Mouse (Mus musculus) liver, adult 2 months (tissue): ENCODE results near the gene Trim30a. TPM values are rescaled to one million over a fixed set of nuclear protein-coding genes. Genes with fewer than 3 reads are reported as not detected.

Experiments
- DNase-seq: peaks from one replicate; pipeline ENCODE4 v3.0.0-alpha.2; 2011; ENCODE audit warnings: low read depth, low spot score; ENCODE audit errors: extremely low read depth
- H3K27ac ChIP-seq: fragments of 200-500 bp; replicated peaks from 2 replicates; pipeline ENCODE4 v1.5.1; 2012; ENCODE audit warnings: low read depth, mild to moderate bottlenecking, control low read depth, inconsistent platforms, low read length; ENCODE audit not compliant: insufficient read depth
- H3K27me3 ChIP-seq: fragments of 200-500 bp; 2 replicates; pipeline ENCODE4 v1.6.1; 2012; ENCODE audit warnings: mild to moderate bottlenecking, moderate library complexity, low read length, inconsistent platforms; ENCODE audit not compliant: control insufficient read depth, insufficient read depth
- H3K36me3 ChIP-seq: fragments of 200-500 bp; 2 replicates; pipeline ENCODE4 v1.6.1; 2012; ENCODE audit warnings: low read length, inconsistent platforms; ENCODE audit not compliant: control insufficient read depth, insufficient read depth
- H3K4me1 ChIP-seq: fragments of 200-500 bp; 2 replicates; pipeline ENCODE4 v1.6.1; 2011; ENCODE audit warnings: low read length; ENCODE audit not compliant: control insufficient read depth, insufficient read depth
- H3K4me3 ChIP-seq: fragments of 200-500 bp; 2 replicates; pipeline ENCODE4 v1.5.1; 2011; ENCODE audit warnings: low read depth, mild to moderate bottlenecking, control low read depth, low read length, moderate library complexity; ENCODE audit not compliant: insufficient read depth
- H3K79me2 ChIP-seq: fragments of 200-500 bp; 2 replicates; pipeline ENCODE4 v1.6.1; 2012; ENCODE audit warnings: inconsistent platforms, mild to moderate bottlenecking, low read length, moderate library complexity; ENCODE audit not compliant: control insufficient read depth, insufficient read depth
- H3K9ac ChIP-seq: fragments of 200-500 bp; 2 replicates; pipeline ENCODE4 v1.6.1; 2012; ENCODE audit warnings: low read depth, mild to moderate bottlenecking, control low read depth, inconsistent platforms, low read length
- CTCF ChIP-seq: fragments of 200-500 bp; IDR thresholded peaks from 2 replicates; pipeline ENCODE4 v1.5.1; 2011; ENCODE audit warnings: low read depth, low read length, control low read depth
- POLR2A ChIP-seq: fragments of 200-500 bp; IDR thresholded peaks from 2 replicates; pipeline ENCODE4 v1.6.1; 2011; ENCODE audit warnings: low read length, control low read depth; ENCODE audit not compliant: insufficient read depth; ENCODE audit errors: extremely low read depth
- WGBS: fragments of 180-500 bp; shearing (Covaris S2); methylation state at CpG from one replicate; pipeline ENCODE4 v1.1.7; 2018; 5-methylcytosine and 5-hydroxymethylcytosine counted together
- polyA plus RNA-seq: library from polyadenylated mRNA; depleted of rRNA; stranded (reverse); fragments of >200 nt; gene quantifications from 2 replicates; pipeline ENCODE4 v1.2.3, GENCODE M21; 2012; rRNA removed
- total RNA-seq: library from RNA; depleted of rRNA; stranded (reverse); fragments of >200 nt; gene quantifications from 2 replicates; pipeline ENCODE4 v1.2.3, GENCODE M21; 2014; rRNA removed

The Trim30a gene
- total and polyA plus RNA-seq, 2 experiments, result 1.5 to 9.4 TPM

- WGBS, result 87% methylated on average over 1 of the region's 1 CpGs
- no peak within 1 kb of the TSS for H3K4me3 ChIP-seq
- peak within 1 kb of the TSS; percentile 65; the same call in 1 of the 2 replicates for H3K27ac ChIP-seq
Measured at GRCm38 (mm10) chr7:104369736-104370414, 95.1 kb downstream of the Trim30a start, which contains the start of gene Trim30b. Trim30b (minus strand) TSS chr7:104369884.

GRCm38 (mm10) chr7:104366339-104366738 lies 98.7 kb downstream of the Trim30a start:
- no peaks in the 10 kb centered on the region for H3K36me3 ChIP-seq

More at GRCm38 (mm10) chr7:104369736-104370414, 95.1 kb downstream of the Trim30a start, which contains the start of gene Trim30b:
- no peak within 1 kb of the TSS for H3K9ac ChIP-seq
- no peaks in the 10 kb centered on the region for H3K36me3 ChIP-seq
- peak; percentile 28 for DNase-seq
- H3K27me3 ChIP-seq, result no peaks in the 10 kb centered on the region
- H3K79me2 ChIP-seq, result no peaks in the 10 kb centered on the region
- H3K4me1 ChIP-seq, result no peaks in the 10 kb centered on the region
- no peak for TF ChIP-seq POLR2A
- no peak for TF ChIP-seq CTCF

More at GRCm38 (mm10) chr7:104366339-104366738, 98.7 kb downstream of the Trim30a start:
- Histone ChIP-seq H3K27ac (no peak overlapping the region), H3K27me3 (no peaks in the 10 kb centered on the region), H3K9ac (no peak overlapping the region), H3K4me1 (no peaks in the 10 kb centered on the region), H3K79me2 (no peaks in the 10 kb centered on the region), H3K4me3 (no peak overlapping the region)
- DNase-seq, result peak; percentile 3
- TF ChIP-seq CTCF (no peak), POLR2A (no peak)

Other genes starting within 250 kb of the Trim30a start
- 0.07 and 0.18 TPM in 2 replicates for gene Trim6, start 246.4 kb downstream of the Trim30a start, total RNA-seq
- gene Trim6, start 246.4 kb downstream of the Trim30a start, polyA plus RNA-seq, result 0.27 and 0.75 TPM in 2 replicates
- 8.6 and 11.9 TPM in 2 replicates for gene Trim34a, start 220.7 kb downstream of the Trim30a start, total RNA-seq
- 2.0 and 2.2 TPM in 2 replicates for gene Trim34a, start 220.7 kb downstream of the Trim30a start, polyA plus RNA-seq
- gene Trim5, start 177.1 kb downstream of the Trim30a start, total RNA-seq, result 1.7 and 2.1 TPM in 2 replicates
- gene Trim5, start 177.1 kb downstream of the Trim30a start, polyA plus RNA-seq, result 0.23 and 0.36 TPM in 2 replicates
- gene Trim12a, start 149.7 kb downstream of the Trim30a start, total RNA-seq, result 11.7 and 15.5 TPM in 2 replicates
- gene Trim12a, start 149.7 kb downstream of the Trim30a start, polyA plus RNA-seq, result 1.6 and 1.7 TPM in 2 replicates
- 0.09 TPM in 1 of 2 replicates, not detected in the other for gene Trim34b, start 135.7 kb downstream of the Trim30a start, total RNA-seq
- 0.76 and 1.3 TPM in 2 replicates for gene Trim34b, start 135.7 kb downstream of the Trim30a start, polyA plus RNA-seq
- 6.7 and 12.4 TPM in 2 replicates for gene Trim12c, start 111.8 kb downstream of the Trim30a start, total RNA-seq
- 2.7 and 2.8 TPM in 2 replicates for gene Trim12c, start 111.8 kb downstream of the Trim30a start, polyA plus RNA-seq
- gene Trim30b, start 95.3 kb downstream of the Trim30a start, total RNA-seq, result 0.47 and 0.74 TPM in 2 replicates
- gene Trim30b, start 95.3 kb downstream of the Trim30a start, polyA plus RNA-seq, result 0.06 TPM in 1 of 2 replicates, not detected in the other
- gene Trim30c, start 64.4 kb downstream of the Trim30a start, total RNA-seq, result 0.54 and 1.3 TPM in 2 replicates
- gene Trim30c, start 64.4 kb downstream of the Trim30a start, polyA plus RNA-seq, result 0.13 TPM in 1 of 2 replicates, not detected in the other
- gene Trim30d, start 42.7 kb upstream of the Trim30a start, total RNA-seq, result 6.2 and 8.9 TPM in 2 replicates
- gene Trim30d, start 42.7 kb upstream of the Trim30a start, polyA plus RNA-seq, result 0.42 and 1.2 TPM in 2 replicates
- not detected in 2 replicates for gene Olfr651, start 84.9 kb upstream of the Trim30a start, total RNA-seq
- not detected in 2 replicates for gene Olfr651, start 84.9 kb upstream of the Trim30a start, polyA plus RNA-seq
- gene Olfr652, start 95.7 kb upstream of the Trim30a start, total RNA-seq, result not detected in 2 replicates
- gene Olfr652, start 95.7 kb upstream of the Trim30a start, polyA plus RNA-seq, result not detected in 2 replicates
- not detected in 2 replicates for gene Olfr653, start 112.1 kb upstream of the Trim30a start, total RNA-seq
- not detected in 2 replicates for gene Olfr653, start 112.1 kb upstream of the Trim30a start, polyA plus RNA-seq
- gene Olfr654, start 121.8 kb upstream of the Trim30a start, total RNA-seq, result not detected in 2 replicates
- not detected in 2 replicates for gene Olfr654, start 121.8 kb upstream of the Trim30a start, polyA plus RNA-seq
- gene Olfr655, start 136.6 kb upstream of the Trim30a start, total RNA-seq, result not detected in 2 replicates
- gene Olfr655, start 136.6 kb upstream of the Trim30a start, polyA plus RNA-seq, result not detected in 2 replicates
- gene Olfr656, start 148.8 kb upstream of the Trim30a start, total RNA-seq, result not detected in 2 replicates
- gene Olfr656, start 148.8 kb upstream of the Trim30a start, polyA plus RNA-seq, result not detected in 2 replicates
- not detected in 2 replicates for gene Olfr657, start 159.6 kb upstream of the Trim30a start, total RNA-seq
- not detected in 2 replicates for gene Olfr657, start 159.6 kb upstream of the Trim30a start, polyA plus RNA-seq
- not detected in 2 replicates for gene Olfr658, start 182.1 kb upstream of the Trim30a start, total RNA-seq
- not detected in 2 replicates for gene Olfr658, start 182.1 kb upstream of the Trim30a start, polyA plus RNA-seq
- gene Olfr659, start 201.6 kb upstream of the Trim30a start, total RNA-seq, result not detected in 2 replicates
- not detected in 2 replicates for gene Olfr659, start 201.6 kb upstream of the Trim30a start, polyA plus RNA-seq
- not detected in 2 replicates for gene Olfr661, start 221.3 kb upstream of the Trim30a start, total RNA-seq
- gene Olfr661, start 221.3 kb upstream of the Trim30a start, polyA plus RNA-seq, result not detected in 2 replicates